Mouse (Mus musculus) limb, embryonic 14.5 days (tissue): ENCODE measurements around the gene Gk5. TPM values are rescaled to one million over a fixed set of nuclear protein-coding genes. Genes with fewer than 3 reads are reported as not detected.

Experiments used
- ATAC-seq: fragments of 200-750 bp; cut with Nextera tagmentation; 2 replicates; pipeline ENCODE4 v1.8.0; 2017; ENCODE audit warnings: low read depth, moderate number of reproducible peaks, moderate TSS enrichment; ENCODE audit not compliant: low FRiP score
- DNase-seq: peaks from one replicate; pipeline ENCODE4 v3.0.0-alpha.2; 2015; ENCODE audit warnings: low spot score
- H3K27ac ChIP-seq: fragments of 300-500 bp; sonication (generic); replicated peaks from 2 replicates; pipeline ENCODE4 v1.5.1; 2014; ENCODE audit warnings: low read depth, mild to moderate bottlenecking, low read length, moderate library complexity, mixed read lengths
- H3K27me3 ChIP-seq: fragments of 300-500 bp; sonication (generic); 2 replicates; pipeline ENCODE4 v1.6.1; 2014; ENCODE audit warnings: low read length, mixed read lengths; ENCODE audit not compliant: control insufficient read depth, insufficient read depth
- H3K36me3 ChIP-seq: fragments of 300-500 bp; sonication (generic); 2 replicates; pipeline ENCODE4 v1.6.1; 2014; ENCODE audit warnings: mild to moderate bottlenecking, low read length, moderate library complexity, mixed read lengths; ENCODE audit not compliant: control insufficient read depth, insufficient read depth
- H3K4me1 ChIP-seq: fragments of 300-500 bp; sonication (generic); 2 replicates; pipeline ENCODE4 v1.6.1; 2014; ENCODE audit warnings: antibody characterized with exemption, low read length, mixed read lengths; ENCODE audit not compliant: control insufficient read depth, insufficient read depth
- H3K4me2 ChIP-seq: fragments of 300-500 bp; sonication (generic); replicated peaks from 2 replicates; pipeline ENCODE4 v1.6.1; 2014; ENCODE audit warnings: low read depth, mild to moderate bottlenecking, low read length, moderate library complexity; ENCODE audit not compliant: severe bottlenecking
- H3K4me3 ChIP-seq: fragments of 300-500 bp; sonication (generic); replicated peaks from 2 replicates; pipeline ENCODE4 v1.5.1; 2014; ENCODE audit warnings: low read length
- H3K9ac ChIP-seq: fragments of 300-500 bp; sonication (generic); 2 replicates; pipeline ENCODE4 v1.6.1; 2014; ENCODE audit warnings: mild to moderate bottlenecking, low read depth, low read length, moderate library complexity; ENCODE audit not compliant: severe bottlenecking
- H3K9me3 ChIP-seq: fragments of 300-500 bp; sonication (generic); 2 replicates; pipeline ENCODE4 v1.6.1; 2016; ENCODE audit warnings: low read length; ENCODE audit not compliant: control insufficient read depth
- POLR2A ChIP-seq: fragments of 200-500 bp; IDR thresholded peaks from 2 replicates; pipeline ENCODE4 v1.8.0; 2012; ENCODE audit warnings: inconsistent platforms, mild to moderate bottlenecking, moderate library complexity, borderline replicate concordance; ENCODE audit not compliant: insufficient read depth, insufficient read length; ENCODE audit errors: extremely low read depth
- WGBS: fragments of 180-500 bp; shearing (Covaris S2); extraction: QIAGEN DNeasy Blood & Tissue Kit; methylation state at CpG from one replicate; pipeline ENCODE4 v1.1.7; 2014; 5-methylcytosine and 5-hydroxymethylcytosine counted together
- polyA plus RNA-seq, 2 experiments: library from polyadenylated mRNA; depleted of rRNA in 1 of 2; stranded (reverse) in 1 of 2; unstranded in 1 of 2; fragments of >200 nt; fragmentation: Nextera tagmentation in 1 of 2; extraction: Ambion mirVana in 1 of 2; gene quantifications; 2 replicates each; pipeline versions ENCODE4 v1.2.1 to v1.2.3; 2012 to 2014

The Gk5 gene
- polyA plus RNA-seq, 2 experiments = 5.8 to 8.4 TPM

- peak within 1 kb of the TSS; percentile 90 for H3K4me2 ChIP-seq
- peak within 1 kb of the TSS; percentile 81 for H3K9ac ChIP-seq
- peak within 1 kb of the TSS; percentile 87 for H3K4me3 ChIP-seq
- ATAC-seq (peak; percentile 98), DNase-seq (peak; percentile 89)
- no peaks in the 10 kb centered on the region for H3K27me3 ChIP-seq
- no peak for TF ChIP-seq POLR2A
- H3K4me1 ChIP-seq = peaks cover 11% of the 10 kb centered on the region
- H3K9me3 ChIP-seq = no peaks in the 10 kb centered on the region
- H3K36me3 ChIP-seq = no peaks in the 10 kb centered on the region
- H3K27ac ChIP-seq = peak within 1 kb of the TSS; percentile 81
- WGBS = under 1% methylated on average over 45 of the region's 81 CpGs
Observed at GRCm38 (mm10) chr9:96195885-96196622, 76.9 kb downstream of the Gk5 start, which contains the start of gene Tfdp2. TSS of gene Tfdp2 (plus strand) at chr9:96196275.

GRCm38 (mm10) chr9:96196636-96197181, 77.5 kb downstream of the Gk5 start:
- ATAC-seq = no peak; the same call in 1 of the 2 replicates
- peak; percentile 12 for DNase-seq
- WGBS = under 1% methylated on average over 19 of the region's 20 CpGs

GRCm38 (mm10) chr9:96197806-96198205, 78.6 kb downstream of the Gk5 start:
- no peak for DNase-seq
- Histone ChIP-seq H3K27ac (no peak overlapping the region), H3K9ac (peak overlapping the region; percentile 81; the same call in 1 of the 2 replicates), H3K4me3 (peak overlapping the region; percentile 87), H3K36me3 (no peaks in the 10 kb centered on the region; the same call in 1 of the 2 replicates), H3K27me3 (no peaks in the 10 kb centered on the region), H3K9me3 (no peaks in the 10 kb centered on the region), H3K4me2 (peak overlapping the region; percentile 90), H3K4me1 (peaks cover 11% of the 10 kb centered on the region)
- no peak for ATAC-seq
- WGBS = 55% methylated on average over 9 of the region's 9 CpGs
- no peak for TF ChIP-seq POLR2A

More at GRCm38 (mm10) chr9:96196636-96197181, 77.5 kb downstream of the Gk5 start:
- Histone ChIP-seq H3K4me2 (peak overlapping the region; percentile 90), H3K9ac (peak overlapping the region; percentile 81), H3K4me1 (peaks cover 11% of the 10 kb centered on the region), H3K36me3 (no peaks in the 10 kb centered on the region), H3K4me3 (peak overlapping the region; percentile 87), H3K27me3 (no peaks in the 10 kb centered on the region), H3K27ac (peak overlapping the region; percentile 81), H3K9me3 (no peaks in the 10 kb centered on the region)
- TF ChIP-seq POLR2A = no peak

GRCm38 (mm10) chr9:96203663-96204062, 84.5 kb downstream of the Gk5 start:
- no peak overlapping the region for H3K9ac ChIP-seq
- no peaks in the 10 kb centered on the region for H3K27me3 ChIP-seq
- WGBS = 55% methylated on average over 3 of the region's 3 CpGs

GRCm38 (mm10) chr9:96207428-96207827, 88.3 kb downstream of the Gk5 start:
- no peak for TF ChIP-seq POLR2A
- WGBS = 98% methylated on average over 3 of the region's 3 CpGs

More at GRCm38 (mm10) chr9:96203663-96204062, 84.5 kb downstream of the Gk5 start:
- H3K27ac ChIP-seq = no peak overlapping the region
- DNase-seq (no peak), ATAC-seq (no peak)
- TF ChIP-seq POLR2A = no peak
- no peak overlapping the region for H3K4me3 ChIP-seq
- H3K4me1 ChIP-seq = no peaks in the 10 kb centered on the region
- peaks cover 8% of the 10 kb centered on the region; the same call in 1 of the 2 replicates for H3K36me3 ChIP-seq
- no peaks in the 10 kb centered on the region for H3K9me3 ChIP-seq
- H3K4me2 ChIP-seq = no peak overlapping the region

More at GRCm38 (mm10) chr9:96207428-96207827, 88.3 kb downstream of the Gk5 start:
- ATAC-seq (no peak), DNase-seq (no peak)
- H3K4me2 ChIP-seq = no peak overlapping the region
- peaks cover 8% of the 10 kb centered on the region; the same call in 1 of the 2 replicates for H3K36me3 ChIP-seq
- no peaks in the 10 kb centered on the region for H3K9me3 ChIP-seq
- no peak overlapping the region for H3K9ac ChIP-seq
- no peaks in the 10 kb centered on the region for H3K27me3 ChIP-seq
- no peak overlapping the region for H3K4me3 ChIP-seq
- no peak overlapping the region for H3K27ac ChIP-seq
- H3K4me1 ChIP-seq = no peaks in the 10 kb centered on the region
